Mouse (Mus musculus): ENCODE measurements around the gene Arhgef17.

DNA sequence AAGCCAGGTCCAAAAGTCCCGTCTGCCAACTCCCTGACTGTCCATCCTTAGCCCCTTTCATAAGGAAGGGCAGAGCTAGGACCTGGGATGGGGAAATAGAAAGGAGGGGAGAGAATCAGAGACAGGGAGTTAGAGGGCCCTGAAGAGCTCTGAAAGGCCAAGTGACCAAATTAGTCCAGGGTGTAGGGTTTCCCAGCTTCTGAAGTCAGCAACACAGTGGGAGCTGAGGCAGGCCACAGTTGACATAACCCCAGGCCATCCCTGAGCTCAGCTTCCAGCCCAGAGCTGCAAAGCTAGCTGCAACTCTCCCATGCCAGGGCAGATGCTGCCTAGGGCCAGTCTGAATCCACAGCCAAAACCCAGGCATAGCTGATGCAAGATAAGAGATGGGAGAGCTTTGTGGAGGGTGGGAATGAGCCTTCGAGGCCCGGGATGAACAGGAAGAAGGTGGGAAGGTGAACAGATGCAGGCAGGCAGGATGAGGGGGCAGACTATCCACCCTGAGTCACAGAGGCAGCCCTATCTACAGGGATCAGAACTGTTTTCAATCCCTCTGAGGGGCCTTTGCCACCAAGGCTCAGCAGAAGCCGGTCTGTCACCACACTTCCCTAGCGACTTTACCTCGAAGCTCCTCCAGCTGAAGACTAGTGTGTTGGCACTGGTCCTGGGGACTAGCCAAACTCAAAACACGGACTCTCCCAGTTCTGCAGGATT is 4.5 kb downstream of the Arhgef17 start:
- TF ChIP-seq POLR2A (IDR thresholded peaks at IDR 0.05; ENCODE audit: insufficient read depth, low read depth, low read length) (no peak), CTCF (IDR thresholded peaks at IDR 0.05; ENCODE audit: insufficient read depth, low read depth, low read length) (no peak)

Data from olfactory bulb, adult 2 months (tissue).